Mouse (Mus musculus) brain, adult 2 months (tissue): ENCODE measurements at regions not wholly inside any gene's neighbourhood (a gene's known extent, or its start where the extent isn't known, plus 50 kb on each side); places are given as distances from the start of the nearest gene placed in this dataset.
A peak's percentile ranks its signal among the peaks of the same experiment; 100 is the strongest.

Experiments used
- DNase-seq: peaks from one replicate; pipeline ENCODE4 v3.0.0; 2011; ENCODE audit warnings: low read depth, low spot score

DNA sequence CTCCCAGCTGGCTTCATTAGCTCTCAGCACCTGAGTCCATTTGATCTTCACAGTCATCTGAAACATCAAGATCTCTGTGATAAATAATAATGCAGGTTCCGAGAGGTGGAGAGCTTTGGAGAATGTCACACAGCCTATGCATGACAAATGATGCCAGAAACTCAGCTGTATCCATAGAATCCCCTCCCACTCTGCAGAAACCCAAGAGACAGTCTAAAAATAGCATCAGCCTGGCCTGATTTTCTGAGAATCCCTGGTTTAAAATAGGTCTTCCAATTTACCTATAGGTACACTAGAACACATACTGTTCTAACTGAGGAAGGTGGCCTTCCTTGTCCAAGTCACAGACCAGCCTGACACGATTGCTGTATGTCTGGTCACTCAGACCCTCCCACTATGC lies 184.0 kb upstream of the B3gat1 start:
- peak; percentile 77 for DNase-seq

GRCm38 (mm10) chr9:26575990-26576389 lies 157.5 kb upstream of the B3gat1 start:
- peak; percentile 11 for DNase-seq

GRCm38 (mm10) chr9:26601979-26602378 lies 131.5 kb upstream of the B3gat1 start:
- peak; percentile 65 for DNase-seq

DNA sequence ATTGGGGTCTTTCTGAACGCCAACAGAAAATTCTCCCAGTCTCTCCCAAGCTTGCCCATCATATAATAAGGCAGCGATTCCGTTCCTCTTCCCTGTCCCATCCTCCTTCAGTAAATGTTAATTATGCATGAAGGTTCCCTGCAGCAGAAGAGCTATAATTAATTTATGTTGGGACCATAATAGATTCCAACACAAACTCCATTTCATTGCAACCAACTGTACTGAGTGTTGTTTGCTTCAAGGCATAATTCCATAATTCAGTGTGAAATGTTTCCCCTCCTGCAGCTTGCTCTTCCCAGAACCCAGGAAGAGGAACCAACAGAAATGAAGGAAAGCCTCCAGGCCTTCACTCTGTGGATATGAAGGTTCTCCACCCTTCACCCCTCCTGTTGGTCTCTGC lies 129.0 kb upstream of the B3gat1 start:
- peak; percentile 49 for DNase-seq

DNA sequence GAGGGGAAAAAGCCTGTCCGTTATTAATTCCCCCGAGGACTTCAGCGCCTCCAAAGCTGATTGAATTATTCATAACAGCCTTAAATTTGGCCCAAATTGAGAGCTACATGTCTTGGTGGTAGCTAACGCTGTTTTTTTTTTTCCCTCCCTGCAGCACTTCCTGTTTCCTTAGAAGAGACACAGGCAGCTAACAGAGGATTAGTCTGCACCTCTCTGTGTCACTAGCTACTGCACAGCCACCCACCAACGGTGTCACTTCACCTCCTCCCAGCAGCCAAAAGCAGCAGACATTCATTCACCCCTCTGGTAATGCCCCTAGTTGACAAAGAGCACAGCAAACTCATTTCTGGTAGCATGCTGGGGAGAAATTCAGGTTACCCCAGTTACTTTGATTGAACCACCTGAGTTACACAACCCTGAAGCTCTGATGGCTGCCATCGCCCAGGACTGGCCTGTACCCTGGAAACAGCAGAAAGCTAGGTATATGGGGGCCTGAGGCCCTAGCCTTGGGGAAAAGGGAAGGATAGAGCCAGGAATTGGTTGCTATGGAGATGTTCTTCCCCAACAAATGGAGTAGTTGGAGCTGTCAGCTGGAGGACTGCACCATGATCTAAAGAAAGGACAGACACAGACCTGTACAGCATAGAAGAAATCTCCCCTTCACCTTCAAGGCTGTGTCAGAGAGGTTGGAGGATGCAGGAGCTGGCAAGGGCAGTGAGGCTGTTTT lies 121.7 kb upstream of the B3gat1 start:
- peak; percentile 65 for DNase-seq

- peak; percentile 35 for DNase-seq
These were observed 110.6 kb upstream of the B3gat1 start for GRCm38 (mm10) chr9:26622840-26623448.

- peak; percentile 91 for DNase-seq
These were observed 108.2 kb upstream of the B3gat1 start for GRCm38 (mm10) chr9:26625171-26625937.

- peak; percentile 87 for DNase-seq
These were observed 100.5 kb upstream of the B3gat1 start for GRCm38 (mm10) chr9:26632891-26633650.

DNA sequence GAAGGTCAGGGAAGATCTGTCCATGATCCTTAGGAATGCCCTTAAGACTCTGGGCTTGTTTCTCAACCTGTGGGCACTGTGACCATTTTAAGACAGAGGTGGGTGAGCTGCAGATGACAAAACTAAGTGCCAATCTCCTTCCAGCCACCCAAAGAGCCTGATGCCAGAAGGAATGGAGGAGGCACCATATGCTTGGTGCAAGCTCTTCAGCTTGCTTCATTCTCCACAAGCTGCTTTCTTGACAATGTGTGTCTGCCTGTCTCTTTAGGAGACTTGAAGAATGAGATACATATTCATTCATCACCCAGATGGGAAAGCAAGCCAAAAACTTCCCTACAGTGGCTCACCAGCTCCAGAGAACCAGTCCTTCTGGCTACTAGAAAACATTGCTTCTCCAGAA lies 98.3 kb upstream of the B3gat1 start:
- peak; percentile 94 for DNase-seq

- DNase-seq, result no peak
These were observed 94.9 kb upstream of the B3gat1 start for GRCm38 (mm10) chr9:26638586-26638985.

DNA sequence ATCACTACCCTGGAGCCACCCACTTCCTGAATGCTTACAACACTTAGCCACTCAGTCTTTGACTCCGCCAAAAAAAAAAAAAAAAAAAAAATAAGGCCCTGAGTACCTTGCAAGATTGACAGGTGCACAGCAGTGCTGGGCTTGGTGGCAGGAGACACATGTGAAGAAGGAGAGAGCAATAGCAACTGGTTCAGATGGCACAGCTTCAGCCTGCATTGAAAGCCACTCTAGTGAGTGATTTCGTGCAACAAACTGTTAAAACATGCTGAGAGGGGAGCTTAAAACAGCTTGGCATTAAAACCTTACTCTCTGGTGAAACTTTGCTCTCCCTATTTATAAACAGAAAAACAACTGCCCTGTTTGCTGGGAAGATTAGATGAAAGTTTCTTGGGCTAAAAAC lies 91.2 kb upstream of the B3gat1 start:
- DNase-seq, result no peak

GRCm38 (mm10) chr9:26642831-26643230 lies 90.7 kb upstream of the B3gat1 start:
- peak; percentile 74 for DNase-seq

DNA sequence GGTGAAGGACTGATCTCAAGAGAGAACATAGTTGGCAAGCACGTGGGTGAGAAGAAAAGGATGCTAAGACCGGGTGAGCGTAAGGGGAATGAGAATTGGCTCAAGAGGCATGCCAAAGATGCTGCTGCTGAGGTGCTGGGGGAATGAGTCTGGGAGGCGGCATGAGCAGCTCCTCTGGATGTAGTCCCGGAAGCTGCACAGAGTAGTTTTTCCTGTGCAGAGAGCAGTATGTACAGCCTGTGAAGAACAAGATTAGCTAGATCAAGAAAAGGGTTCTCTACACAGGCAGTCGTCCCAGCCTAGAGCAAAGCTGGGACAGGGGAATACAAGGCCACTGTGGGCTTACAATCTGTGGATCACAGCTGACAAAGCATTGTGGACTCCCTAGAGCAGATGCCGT lies 84.0 kb upstream of the B3gat1 start:
- DNase-seq, result peak; percentile 60

DNA sequence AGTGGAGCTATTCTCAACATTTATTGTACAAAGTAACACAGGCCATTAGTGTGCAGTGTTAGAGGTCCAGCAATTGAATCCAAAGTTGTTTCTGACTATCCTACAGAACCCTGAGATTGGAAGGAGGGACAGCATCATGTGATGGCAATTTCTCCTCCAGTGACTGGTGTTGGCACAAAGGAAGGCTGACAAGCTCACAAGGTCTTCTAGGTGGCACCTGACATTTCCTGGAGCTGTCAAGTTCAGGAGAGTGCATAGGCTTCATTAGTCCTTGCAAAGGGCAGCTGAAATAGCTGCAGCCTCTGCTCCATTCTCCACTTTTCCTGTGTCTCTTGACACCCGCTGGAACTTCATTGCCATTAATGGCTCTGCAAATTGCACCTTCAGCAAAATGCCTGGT lies 80.6 kb upstream of the B3gat1 start:
- DNase-seq, result no peak

GRCm38 (mm10) chr9:26659366-26659765 lies 74.2 kb upstream of the B3gat1 start:
- no peak for DNase-seq

DNA sequence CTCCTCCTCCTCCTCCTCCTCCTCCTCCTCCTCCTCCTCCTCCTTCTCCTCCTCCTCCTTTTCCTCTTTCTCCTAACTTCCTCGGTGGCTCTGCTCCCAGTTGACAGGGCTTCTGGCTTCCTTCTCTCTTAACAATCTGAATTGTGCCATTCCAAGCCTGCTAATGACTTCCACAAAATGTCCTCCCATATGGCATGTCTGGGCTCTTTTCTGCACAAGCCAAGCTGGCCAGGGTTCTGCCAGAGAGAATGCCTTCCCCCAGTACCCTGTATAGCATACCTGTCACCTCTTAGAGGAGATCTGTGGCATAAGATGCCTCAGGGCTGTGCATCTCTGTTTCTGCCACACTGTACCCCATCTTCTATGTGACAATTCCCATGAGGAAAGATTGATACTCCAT lies 70.0 kb upstream of the B3gat1 start:
- peak; percentile 29 for DNase-seq

GRCm38 (mm10) chr9:26667835-26668234 lies 65.7 kb upstream of the B3gat1 start:
- DNase-seq, result no peak

GRCm38 (mm10) chr9:26674059-26674757 lies 59.3 kb upstream of the B3gat1 start:
- peak; percentile 49 for DNase-seq

GRCm38 (mm10) chr9:26678288-26678687 lies 55.2 kb upstream of the B3gat1 start:
- DNase-seq, result peak; percentile 74

- DNase-seq, result peak; percentile 73
These were observed 52.0 kb upstream of the B3gat1 start for GRCm38 (mm10) chr9:26681516-26681915.
